Mouse (Mus musculus) olfactory bulb, adult 2 months (tissue): ENCODE measurements around the gene Fignl1.

Experiments used
- CTCF ChIP-seq: fragments of 200-500 bp; IDR thresholded peaks from 2 replicates; pipeline ENCODE4 v1.5.1; 2012; ENCODE audit warnings: low read depth, mild to moderate bottlenecking, low read length, moderate library complexity; ENCODE audit not compliant: insufficient read depth
- POLR2A ChIP-seq: fragments of 200-500 bp; IDR thresholded peaks from 2 replicates; pipeline ENCODE4 v1.6.1; 2012; ENCODE audit warnings: mild to moderate bottlenecking, low read depth, low read length, moderate library complexity; ENCODE audit not compliant: insufficient read depth

- TF ChIP-seq POLR2A (no peak), CTCF (no peak)
Measured at GRCm38 (mm10) chr11:11781728-11782127, 27.0 kb downstream of the Fignl1 start.
